Mouse (Mus musculus) liver, adult 2 months (tissue): ENCODE data around the gene Bpifa5. TPM values are rescaled to one million over a fixed set of nuclear protein-coding genes. Genes with fewer than 3 reads are reported as not detected.

Source experiments
- DNase-seq: peaks from one replicate; pipeline ENCODE4 v3.0.0-alpha.2; 2011; ENCODE audit warnings: low read depth, low spot score; ENCODE audit errors: extremely low read depth
- H3K27ac ChIP-seq: fragments of 200-500 bp; replicated peaks from 2 replicates; pipeline ENCODE4 v1.5.1; 2012; ENCODE audit warnings: low read depth, mild to moderate bottlenecking, control low read depth, inconsistent platforms, low read length; ENCODE audit not compliant: insufficient read depth
- H3K27me3 ChIP-seq: fragments of 200-500 bp; 2 replicates; pipeline ENCODE4 v1.6.1; 2012; ENCODE audit warnings: mild to moderate bottlenecking, moderate library complexity, low read length, inconsistent platforms; ENCODE audit not compliant: control insufficient read depth, insufficient read depth
- H3K36me3 ChIP-seq: fragments of 200-500 bp; 2 replicates; pipeline ENCODE4 v1.6.1; 2012; ENCODE audit warnings: low read length, inconsistent platforms; ENCODE audit not compliant: control insufficient read depth, insufficient read depth
- H3K4me1 ChIP-seq: fragments of 200-500 bp; 2 replicates; pipeline ENCODE4 v1.6.1; 2011; ENCODE audit warnings: low read length; ENCODE audit not compliant: control insufficient read depth, insufficient read depth
- H3K4me3 ChIP-seq: fragments of 200-500 bp; 2 replicates; pipeline ENCODE4 v1.5.1; 2011; ENCODE audit warnings: low read depth, mild to moderate bottlenecking, control low read depth, low read length, moderate library complexity; ENCODE audit not compliant: insufficient read depth
- H3K79me2 ChIP-seq: fragments of 200-500 bp; 2 replicates; pipeline ENCODE4 v1.6.1; 2012; ENCODE audit warnings: inconsistent platforms, mild to moderate bottlenecking, low read length, moderate library complexity; ENCODE audit not compliant: control insufficient read depth, insufficient read depth
- H3K9ac ChIP-seq: fragments of 200-500 bp; 2 replicates; pipeline ENCODE4 v1.6.1; 2012; ENCODE audit warnings: low read depth, mild to moderate bottlenecking, control low read depth, inconsistent platforms, low read length
- CTCF ChIP-seq: fragments of 200-500 bp; IDR thresholded peaks from 2 replicates; pipeline ENCODE4 v1.5.1; 2011; ENCODE audit warnings: low read depth, low read length, control low read depth
- POLR2A ChIP-seq: fragments of 200-500 bp; IDR thresholded peaks from 2 replicates; pipeline ENCODE4 v1.6.1; 2011; ENCODE audit warnings: low read length, control low read depth; ENCODE audit not compliant: insufficient read depth; ENCODE audit errors: extremely low read depth
- WGBS: fragments of 180-500 bp; shearing (Covaris S2); methylation state at CpG from one replicate; pipeline ENCODE4 v1.1.7; 2018; 5-methylcytosine and 5-hydroxymethylcytosine counted together
- polyA plus RNA-seq: library from polyadenylated mRNA; depleted of rRNA; stranded (reverse); fragments of >200 nt; gene quantifications from 2 replicates; pipeline ENCODE4 v1.2.3, GENCODE M21; 2012
- total RNA-seq: library from RNA; depleted of rRNA; stranded (reverse); fragments of >200 nt; gene quantifications from 2 replicates; pipeline ENCODE4 v1.2.3, GENCODE M21; 2014

The Bpifa5 gene
- total and polyA plus RNA-seq, 2 experiments = not detected

DNA sequence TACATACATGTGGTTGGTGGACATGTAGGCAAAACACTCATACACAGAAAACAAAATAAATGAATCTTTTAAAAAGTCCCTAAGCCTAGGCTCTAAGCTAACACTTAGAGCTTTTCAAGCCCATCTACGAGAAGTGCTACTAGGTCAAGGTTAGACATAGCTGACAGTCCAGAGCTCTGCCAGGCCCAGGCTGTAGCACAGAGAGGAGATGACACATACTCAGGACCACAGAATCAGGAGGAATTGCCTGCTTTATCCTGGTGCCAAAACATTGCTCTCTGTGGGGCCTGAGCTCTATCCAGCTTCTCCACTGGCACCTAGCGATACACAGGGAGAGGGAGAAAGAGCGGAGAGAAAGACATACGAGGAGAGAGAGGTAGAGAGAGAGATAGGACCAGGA, 30.7 kb downstream of the Bpifa5 start:
- no peak overlapping the region for H3K9ac ChIP-seq
- no peak for DNase-seq

DNA sequence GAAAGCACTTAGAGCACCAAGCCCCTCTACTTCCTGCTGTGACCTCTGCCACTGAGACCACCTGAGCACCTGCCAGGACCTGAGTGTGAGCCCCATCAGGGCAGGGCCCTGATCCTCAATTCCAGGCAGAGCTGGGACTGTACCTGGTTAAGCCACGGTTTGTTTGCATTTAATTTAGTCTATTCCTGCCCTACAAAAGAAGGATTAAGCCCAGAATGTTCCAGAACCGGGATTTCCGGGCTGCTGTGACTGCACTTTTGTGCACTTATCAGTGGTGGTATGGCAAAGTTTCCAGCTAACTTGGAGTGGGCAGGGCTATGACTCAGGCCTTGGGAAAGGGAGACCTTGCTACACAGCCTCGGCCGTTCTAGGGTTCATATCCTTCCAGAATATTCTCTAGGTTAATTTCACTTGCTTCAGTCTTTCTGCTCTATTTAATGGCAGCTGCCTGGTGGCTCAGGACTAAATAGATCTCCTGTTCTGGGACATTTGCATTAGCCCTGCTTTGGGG, 31.6 kb downstream of the Bpifa5 start:
- Histone ChIP-seq H3K79me2 (no peaks in the 10 kb centered on the region), H3K27me3 (no peaks in the 10 kb centered on the region), H3K9ac (no peak overlapping the region), H3K4me3 (no peak overlapping the region), H3K4me1 (no peaks in the 10 kb centered on the region), H3K27ac (no peak overlapping the region), H3K36me3 (no peaks in the 10 kb centered on the region)
- 70% methylated on average over 5 of the region's 5 CpGs for WGBS
- TF ChIP-seq POLR2A (no peak), CTCF (no peak)
- DNase-seq = no peak

More for the DNA sequence above, 30.7 kb downstream of the Bpifa5 start:
- H3K36me3 ChIP-seq = no peaks in the 10 kb centered on the region
- no peak overlapping the region for H3K4me3 ChIP-seq
- no peaks in the 10 kb centered on the region for H3K4me1 ChIP-seq
- no peak overlapping the region for H3K27ac ChIP-seq
- 86% methylated on average over 4 of the region's 4 CpGs for WGBS
- no peaks in the 10 kb centered on the region for H3K27me3 ChIP-seq
- H3K79me2 ChIP-seq = no peaks in the 10 kb centered on the region
- TF ChIP-seq POLR2A (no peak), CTCF (no peak)

DNA sequence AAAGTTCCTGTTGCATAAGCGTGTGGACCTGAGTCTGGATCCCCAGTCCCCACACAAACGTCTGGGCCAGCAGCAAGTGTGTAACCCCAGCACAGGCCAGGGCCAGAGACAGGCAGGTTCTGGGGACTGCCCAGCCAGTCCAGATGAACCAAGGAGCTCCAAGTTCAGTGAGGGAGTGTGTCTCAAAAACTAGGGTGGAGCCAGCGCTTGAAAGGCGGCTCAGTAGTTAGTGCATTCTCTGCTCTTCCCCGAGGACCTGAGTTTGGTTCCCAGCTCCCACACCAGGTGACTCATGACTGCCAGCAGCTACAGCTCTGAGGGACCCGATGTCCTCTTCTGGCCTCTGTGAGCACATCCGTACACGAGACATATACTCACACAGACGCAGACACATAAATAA, 34.6 kb downstream of the Bpifa5 start:
- WGBS = 91% methylated on average over 9 of the region's 9 CpGs
- TF ChIP-seq CTCF (no peak), POLR2A (no peak)
- no peak overlapping the region for H3K27ac ChIP-seq
- H3K9ac ChIP-seq = no peak overlapping the region
- no peak for DNase-seq
- no peak overlapping the region for H3K4me3 ChIP-seq
- H3K36me3 ChIP-seq = no peaks in the 10 kb centered on the region
- no peaks in the 10 kb centered on the region for H3K4me1 ChIP-seq
- H3K79me2 ChIP-seq = no peaks in the 10 kb centered on the region
- no peaks in the 10 kb centered on the region for H3K27me3 ChIP-seq

DNA sequence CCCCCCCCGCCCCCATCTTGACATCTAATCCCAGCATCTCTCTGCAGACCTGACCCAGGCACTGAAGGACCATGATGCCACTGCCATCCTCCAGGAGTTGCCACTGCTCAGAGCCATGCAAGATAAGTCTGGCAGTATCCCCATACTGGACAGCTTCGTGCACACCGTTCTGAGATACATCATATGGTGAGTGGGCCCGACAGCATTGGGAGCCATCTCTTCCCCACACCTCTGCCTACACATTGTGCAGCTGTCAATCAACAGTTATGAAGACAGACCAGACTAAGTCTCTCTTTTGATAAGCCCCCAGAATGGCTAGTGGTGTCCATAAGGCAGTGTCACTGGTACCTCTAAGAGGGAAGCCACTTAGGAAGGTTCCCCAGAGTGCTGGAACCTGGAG, 42.2 kb downstream of the Bpifa5 start:
- H3K27me3 ChIP-seq = no peaks in the 10 kb centered on the region
- 93% methylated on average over 4 of the region's 4 CpGs for WGBS
- no peaks in the 10 kb centered on the region for H3K79me2 ChIP-seq
- H3K27ac ChIP-seq = no peak overlapping the region
- no peak overlapping the region for H3K4me3 ChIP-seq
- no peak for TF ChIP-seq CTCF
- TF ChIP-seq POLR2A = no peak
- no peaks in the 10 kb centered on the region for H3K36me3 ChIP-seq
- no peak overlapping the region for H3K9ac ChIP-seq
- no peak for DNase-seq
- H3K4me1 ChIP-seq = no peaks in the 10 kb centered on the region

DNA sequence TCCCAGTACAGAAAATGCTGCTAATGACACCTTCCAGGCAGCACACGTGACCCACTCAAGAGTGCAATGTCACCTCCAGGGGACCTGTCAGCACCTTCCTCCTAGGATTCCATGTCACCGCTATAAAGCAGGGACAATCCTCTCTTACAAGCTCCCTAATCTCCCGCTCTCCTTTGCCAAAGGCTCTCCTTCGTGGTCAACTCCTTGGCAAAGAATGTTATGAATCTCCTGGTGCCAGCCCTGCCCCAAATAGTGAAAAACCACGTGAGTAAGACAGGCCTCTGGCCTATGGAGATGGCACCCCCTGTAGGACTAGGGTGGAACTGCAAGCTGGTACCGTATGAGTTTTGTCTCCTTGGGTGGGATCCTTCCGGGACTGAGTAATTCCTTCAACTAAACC, 44.5 kb downstream of the Bpifa5 start:
- DNase-seq = no peak
- peak; percentile 63 for TF ChIP-seq CTCF
- TF ChIP-seq POLR2A = no peak
- no peaks in the 10 kb centered on the region for H3K4me1 ChIP-seq
- H3K27ac ChIP-seq = no peak overlapping the region
- H3K9ac ChIP-seq = no peak overlapping the region
- no peak overlapping the region for H3K4me3 ChIP-seq
- WGBS = 63% methylated on average over 7 of the region's 7 CpGs
- no peaks in the 10 kb centered on the region for H3K79me2 ChIP-seq
- no peaks in the 10 kb centered on the region for H3K36me3 ChIP-seq
- H3K27me3 ChIP-seq = no peaks in the 10 kb centered on the region

- H3K9ac ChIP-seq = no peak overlapping the region
- no peaks in the 10 kb centered on the region for H3K79me2 ChIP-seq
- no peaks in the 10 kb centered on the region for H3K4me1 ChIP-seq
- no peaks in the 10 kb centered on the region for H3K36me3 ChIP-seq
- TF ChIP-seq CTCF (peak; percentile 38), POLR2A (no peak)
- no peak overlapping the region for H3K4me3 ChIP-seq
- H3K27ac ChIP-seq = no peak overlapping the region
- H3K27me3 ChIP-seq = no peaks in the 10 kb centered on the region
- no peak for DNase-seq
- WGBS = 14% methylated on average over 3 of the region's 3 CpGs
Measured at GRCm38 (mm10) chr2:154209112-154209511, 46.7 kb downstream of the Bpifa5 start.
